Mouse (Mus musculus) liver, postnatal 0 days (tissue): ENCODE data around the gene Sfrp2.

Experiments
- CTCF ChIP-seq: sonication (generic); IDR thresholded peaks from 2 replicates; pipeline ENCODE4 v1.5.1; 2016; ENCODE audit warnings: antibody characterized with exemption, low read depth
- EP300 ChIP-seq: IDR thresholded peaks from 2 replicates; pipeline ENCODE4 v1.6.1; 2016; ENCODE audit warnings: antibody characterized with exemption, low read depth, mild to moderate bottlenecking

GRCm38 (mm10) chr3:83801649-83802155 lies 35.6 kb downstream of the Sfrp2 start:
- TF ChIP-seq CTCF (peak; percentile 53), EP300 (no peak)
